Mouse (Mus musculus) liver, adult 2 months (tissue): ENCODE results near the gene P4hb.

ENCODE experiments used
- CTCF ChIP-seq: fragments of 200-500 bp; IDR thresholded peaks from 2 replicates; pipeline ENCODE4 v1.5.1; 2011; ENCODE audit warnings: low read depth, low read length, control low read depth
- POLR2A ChIP-seq: fragments of 200-500 bp; IDR thresholded peaks from 2 replicates; pipeline ENCODE4 v1.6.1; 2011; ENCODE audit warnings: low read length, control low read depth; ENCODE audit not compliant: insufficient read depth; ENCODE audit errors: extremely low read depth

GRCm38 (mm10) chr11:120525959-120526358 lies 47.1 kb downstream of the P4hb start:
- TF ChIP-seq CTCF (no peak), POLR2A (no peak)
